Mouse (Mus musculus) embryonic facial prominence, embryonic 10.5 days (tissue): ENCODE measurements around the gene Fgfr2. TPM values are rescaled to one million over a fixed set of nuclear protein-coding genes. Genes with fewer than 3 reads are reported as not detected.

Source experiments
- DNase-seq: peaks from one replicate; pipeline ENCODE4 v3.0.0-alpha.2; 2017; ENCODE audit warnings: low spot score
- H3K27ac ChIP-seq: fragments of 300-500 bp; sonication (generic); replicated peaks from 2 replicates; pipeline ENCODE4 v1.5.1; 2016; ENCODE audit warnings: mild to moderate bottlenecking
- H3K27me3 ChIP-seq: fragments of 300-500 bp; sonication (generic); replicated peaks from 2 replicates; pipeline ENCODE4 v1.6.1; 2016; ENCODE audit warnings: low read depth, mild to moderate bottlenecking; ENCODE audit not compliant: poor library complexity, severe bottlenecking
- H3K36me3 ChIP-seq: fragments of 300-500 bp; sonication (generic); replicated peaks from 2 replicates; pipeline ENCODE4 v1.6.1; 2016; ENCODE audit warnings: mild to moderate bottlenecking, moderate library complexity
- H3K4me1 ChIP-seq: fragments of 300-500 bp; sonication (generic); 2 replicates; pipeline ENCODE4 v1.6.1; 2016
- H3K4me3 ChIP-seq: fragments of 300-500 bp; sonication (generic); 2 replicates; pipeline ENCODE4 v1.5.1; 2016; ENCODE audit warnings: mild to moderate bottlenecking, moderate library complexity
- H3K9me3 ChIP-seq: fragments of 300-500 bp; sonication (generic); 2 replicates; pipeline ENCODE4 v1.6.1; 2016; ENCODE audit warnings: mild to moderate bottlenecking
- WGBS: fragments of 180-500 bp; shearing (Covaris S2); methylation state at CpG from one replicate; pipeline ENCODE4 v1.1.7; 2016; 5-methylcytosine and 5-hydroxymethylcytosine counted together
- polyA plus RNA-seq: library from polyadenylated mRNA; unstranded; fragments of >200 nt; fragmentation: Nextera tagmentation; extraction: Ambion mirVana; gene quantifications from 2 replicates; pipeline ENCODE4 v1.2.1, GENCODE M21; 2016

The Fgfr2 gene
- polyA plus RNA-seq, 1 experiment from 2014 or later = 74.3 TPM

GRCm38 (mm10) chr7:132930055-132930454 is 193.1 kb downstream of the Fgfr2 start:
- Histone ChIP-seq H3K36me3 (no peaks in the 10 kb centered on the region), H3K27ac (peak overlapping the region; percentile 96; the same call in 1 of the 2 replicates), H3K9me3 (no peaks in the 10 kb centered on the region), H3K4me3 (peak overlapping the region; percentile 77), H3K27me3 (no peaks in the 10 kb centered on the region), H3K4me1 (peaks cover 18% of the 10 kb centered on the region)
- 90% methylated on average over 5 of the region's 5 CpGs for WGBS
- DNase-seq = no peak

DNA sequence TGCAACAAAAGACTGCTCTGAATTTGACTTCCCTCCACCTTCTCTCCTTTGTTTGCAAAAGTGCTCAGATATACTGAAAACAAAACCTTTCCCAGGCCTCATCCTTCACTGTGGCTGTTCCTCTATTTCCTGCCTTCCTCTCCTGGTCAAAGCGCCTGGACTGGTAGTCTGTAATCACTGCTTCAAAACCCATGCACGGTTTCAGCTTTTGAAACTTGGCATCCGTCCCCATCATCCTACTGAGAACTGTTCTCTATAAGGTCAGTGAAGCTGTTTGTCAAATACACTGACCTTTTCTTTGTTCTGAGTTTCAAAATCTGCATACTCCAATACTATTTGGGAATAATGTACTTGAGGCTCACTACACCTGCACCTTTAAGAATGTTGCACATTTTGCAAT is 195.9 kb downstream of the Fgfr2 start:
- DNase-seq = no peak
- WGBS = 66% methylated on average over 3 of the region's 3 CpGs
- no peak overlapping the region for H3K27ac ChIP-seq
- no peak overlapping the region for H3K4me3 ChIP-seq
- H3K9me3 ChIP-seq = no peaks in the 10 kb centered on the region
- no peaks in the 10 kb centered on the region for H3K27me3 ChIP-seq
- no peaks in the 10 kb centered on the region for H3K36me3 ChIP-seq
- peaks cover 8% of the 10 kb centered on the region for H3K4me1 ChIP-seq

- peaks cover 4% of the 10 kb centered on the region; the same call in 1 of the 2 replicates for H3K4me1 ChIP-seq
- no peak for DNase-seq
- no peaks in the 10 kb centered on the region for H3K9me3 ChIP-seq
- no peak overlapping the region for H3K4me3 ChIP-seq
- 75% methylated on average over 2 of the region's 2 CpGs for whole genome bisulfite sequencing
- H3K36me3 ChIP-seq = no peaks in the 10 kb centered on the region
- no peak overlapping the region for H3K27ac ChIP-seq
- H3K27me3 ChIP-seq = no peaks in the 10 kb centered on the region
Observed at GRCm38 (mm10) chr7:132925227-132925626, 197.9 kb downstream of the Fgfr2 start.

DNA sequence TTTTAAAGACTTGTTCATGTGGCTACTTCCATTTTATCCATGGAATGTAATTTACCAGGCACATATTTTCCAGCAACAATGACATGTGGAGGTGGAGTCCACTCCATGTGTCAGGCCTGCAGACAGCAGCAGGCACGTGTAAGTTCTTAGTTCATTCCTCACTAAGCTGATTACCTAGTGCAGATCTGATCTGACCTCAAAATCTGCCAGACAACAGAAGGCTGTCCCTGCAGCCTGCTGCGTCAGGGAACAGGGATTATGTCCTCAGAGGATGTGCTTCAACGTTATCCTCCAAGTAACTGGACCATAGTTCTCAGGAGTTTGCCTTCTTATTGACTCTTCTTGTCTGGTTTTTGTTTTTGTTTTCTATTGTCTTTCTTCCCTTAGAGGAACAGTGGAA is 201.2 kb downstream of the Fgfr2 start:
- no peaks in the 10 kb centered on the region for H3K36me3 ChIP-seq
- H3K27me3 ChIP-seq = no peaks in the 10 kb centered on the region
- H3K4me1 ChIP-seq = no peaks in the 10 kb centered on the region
- no peak overlapping the region for H3K4me3 ChIP-seq
- peaks cover 9% of the 10 kb centered on the region; the same call in 1 of the 2 replicates for H3K9me3 ChIP-seq
- no peak overlapping the region for H3K27ac ChIP-seq
- 58% methylated on average over 3 of the region's 3 CpGs for WGBS
- DNase-seq = no peak

DNA sequence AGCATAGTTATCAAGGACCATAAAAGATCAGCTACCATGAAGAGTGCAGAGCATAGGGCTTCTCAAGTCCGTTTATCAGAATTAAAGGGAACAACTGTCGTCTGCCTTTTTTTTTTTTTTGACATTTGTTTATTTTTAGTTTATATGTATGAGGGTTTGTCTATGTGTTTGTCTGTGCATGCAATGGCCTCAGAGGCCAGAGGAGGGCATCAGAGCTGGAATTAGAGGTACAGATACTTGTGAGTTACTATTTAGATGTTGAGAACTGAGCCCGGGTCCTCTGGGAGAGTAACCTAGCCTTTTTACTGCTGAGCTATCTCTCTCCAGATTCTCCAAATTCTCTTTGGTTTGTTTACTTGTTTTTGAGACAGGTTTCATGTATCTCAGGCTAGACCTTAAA is 219.4 kb downstream of the Fgfr2 start:
- 82% methylated on average over 3 of the region's 3 CpGs for WGBS
- H3K36me3 ChIP-seq = no peaks in the 10 kb centered on the region

DNA sequence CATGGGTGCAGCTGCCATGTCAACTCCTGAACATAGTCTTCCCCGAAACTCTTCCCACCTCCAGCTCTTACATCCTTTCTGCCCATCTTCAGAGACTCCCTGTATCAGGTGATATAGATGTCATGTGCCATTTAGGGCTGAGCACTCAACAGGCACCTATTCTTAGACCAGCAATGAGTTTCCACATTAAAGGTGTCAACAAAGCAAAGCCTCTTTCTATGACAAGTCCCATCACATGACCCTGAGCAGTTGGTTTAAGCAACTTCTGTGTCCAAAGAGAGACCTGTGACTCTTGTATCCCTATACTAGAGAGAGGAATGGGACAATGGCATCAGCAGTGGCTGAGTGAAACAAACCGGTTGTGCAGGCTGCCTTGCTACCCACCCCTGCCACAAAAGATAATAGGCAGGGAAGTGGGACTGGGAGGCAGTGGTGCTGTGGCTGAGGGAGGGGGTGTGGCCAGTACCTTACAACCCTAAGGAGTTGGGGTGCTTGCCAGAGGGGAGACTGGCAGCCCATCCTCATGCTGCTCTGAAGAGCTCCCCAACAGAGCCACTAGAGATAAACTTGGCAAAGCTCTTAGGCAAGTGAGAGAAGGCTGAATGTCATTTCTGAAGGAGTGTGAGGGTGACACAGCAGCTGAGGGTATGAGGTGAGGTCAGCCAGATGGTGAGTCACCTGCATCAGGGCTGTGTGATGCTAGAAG is 222.2 kb downstream of the Fgfr2 start:
- H3K36me3 ChIP-seq = no peaks in the 10 kb centered on the region
- H3K9me3 ChIP-seq = no peaks in the 10 kb centered on the region
- no peak for DNase-seq
- H3K27me3 ChIP-seq = no peaks in the 10 kb centered on the region
- 61% methylated on average over 2 of the region's 2 CpGs for WGBS
- no peak overlapping the region for H3K27ac ChIP-seq
- H3K4me1 ChIP-seq = no peaks in the 10 kb centered on the region
- H3K4me3 ChIP-seq = no peak overlapping the region

More for the DNA sequence above, 219.4 kb downstream of the Fgfr2 start:
- Histone ChIP-seq H3K4me1 (no peaks in the 10 kb centered on the region), H3K4me3 (no peak overlapping the region), H3K27ac (no peak overlapping the region), H3K9me3 (peaks cover 9% of the 10 kb centered on the region; the same call in 1 of the 2 replicates), H3K27me3 (no peaks in the 10 kb centered on the region)
- DNase-seq = no peak

- Histone ChIP-seq H3K9me3 (no peaks in the 10 kb centered on the region), H3K4me1 (no peaks in the 10 kb centered on the region), H3K27me3 (no peaks in the 10 kb centered on the region), H3K36me3 (no peaks in the 10 kb centered on the region), H3K4me3 (no peak overlapping the region), H3K27ac (no peak overlapping the region)
- DNase-seq = no peak
- WGBS = 89% methylated on average over 2 of the region's 2 CpGs
Observed at GRCm38 (mm10) chr7:132898234-132898633, 224.9 kb downstream of the Fgfr2 start.

DNA sequence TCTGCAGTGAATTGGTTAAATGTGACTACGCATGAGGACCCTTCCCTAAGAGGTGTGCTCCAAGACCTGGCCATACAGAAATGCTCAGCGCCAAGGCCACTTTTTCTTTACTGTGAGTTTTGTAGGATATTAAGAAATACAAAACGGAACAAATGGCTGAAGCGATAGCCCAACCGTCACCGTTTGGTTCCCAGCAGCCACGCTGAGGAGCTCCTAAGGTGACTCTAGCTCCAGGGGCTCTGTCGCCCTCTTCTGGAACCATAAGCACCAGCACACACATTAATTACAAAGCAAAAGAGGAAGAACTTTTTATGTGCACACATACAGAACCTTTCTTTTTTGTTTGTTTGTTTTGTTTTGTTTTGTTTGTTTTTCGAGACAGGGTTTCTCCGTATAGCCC is 225.9 kb downstream of the Fgfr2 start:
- 79% methylated on average over 10 of the region's 10 CpGs for WGBS
- no peaks in the 10 kb centered on the region for H3K27me3 ChIP-seq
- no peaks in the 10 kb centered on the region for H3K4me1 ChIP-seq
- H3K36me3 ChIP-seq = no peaks in the 10 kb centered on the region
- no peak for DNase-seq
- H3K4me3 ChIP-seq = no peak overlapping the region
- no peak overlapping the region for H3K27ac ChIP-seq
- H3K9me3 ChIP-seq = no peaks in the 10 kb centered on the region

DNA sequence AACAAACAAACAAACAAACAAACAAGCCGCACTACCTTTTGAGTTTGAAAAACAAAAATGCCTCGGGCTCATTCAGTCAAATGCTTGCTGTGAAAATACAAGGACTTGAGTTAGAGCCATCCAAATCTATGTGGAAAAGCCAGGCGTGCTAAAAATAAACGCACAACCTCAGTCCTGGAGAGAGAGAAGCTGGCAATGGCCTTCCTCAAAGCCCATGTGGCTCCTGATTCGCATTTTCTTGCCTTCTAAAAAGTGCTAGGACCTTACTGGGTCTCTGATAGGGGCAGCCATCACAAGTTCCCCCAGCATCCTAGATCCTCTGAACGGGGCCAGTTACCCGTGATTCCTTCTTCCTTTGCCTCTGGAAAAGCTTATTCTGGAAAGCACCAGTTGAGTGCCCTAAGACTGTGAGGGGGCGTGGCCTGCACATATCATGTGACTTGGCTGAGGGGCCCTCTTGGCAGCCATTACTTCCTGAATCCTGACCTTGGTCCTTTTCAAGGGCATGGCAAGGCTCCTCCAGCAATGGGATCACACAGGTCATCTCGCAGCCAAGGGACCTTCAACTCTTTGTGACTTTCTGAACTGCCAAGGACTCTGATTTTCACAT is 226.8 kb downstream of the Fgfr2 start:
- Histone ChIP-seq H3K4me3 (no peak overlapping the region), H3K9me3 (no peaks in the 10 kb centered on the region), H3K27ac (no peak overlapping the region), H3K27me3 (no peaks in the 10 kb centered on the region), H3K4me1 (peaks cover 4% of the 10 kb centered on the region; the same call in 1 of the 2 replicates), H3K36me3 (no peaks in the 10 kb centered on the region)
- WGBS = 87% methylated on average over 9 of the region's 9 CpGs
- no peak for DNase-seq

GRCm38 (mm10) chr7:132894841-132895555 is 228.2 kb downstream of the Fgfr2 start:
- no peak overlapping the region for H3K4me3 ChIP-seq
- no peak for DNase-seq
- H3K36me3 ChIP-seq = no peaks in the 10 kb centered on the region
- no peaks in the 10 kb centered on the region for H3K27me3 ChIP-seq
- H3K27ac ChIP-seq = no peak overlapping the region
- no peaks in the 10 kb centered on the region for H3K9me3 ChIP-seq
- peaks cover 4% of the 10 kb centered on the region; the same call in 1 of the 2 replicates for H3K4me1 ChIP-seq
- WGBS = 81% methylated on average over 7 of the region's 7 CpGs

- H3K36me3 ChIP-seq = no peaks in the 10 kb centered on the region
Observed at GRCm38 (mm10) chr7:132893336-132893735, 229.8 kb downstream of the Fgfr2 start.

DNA sequence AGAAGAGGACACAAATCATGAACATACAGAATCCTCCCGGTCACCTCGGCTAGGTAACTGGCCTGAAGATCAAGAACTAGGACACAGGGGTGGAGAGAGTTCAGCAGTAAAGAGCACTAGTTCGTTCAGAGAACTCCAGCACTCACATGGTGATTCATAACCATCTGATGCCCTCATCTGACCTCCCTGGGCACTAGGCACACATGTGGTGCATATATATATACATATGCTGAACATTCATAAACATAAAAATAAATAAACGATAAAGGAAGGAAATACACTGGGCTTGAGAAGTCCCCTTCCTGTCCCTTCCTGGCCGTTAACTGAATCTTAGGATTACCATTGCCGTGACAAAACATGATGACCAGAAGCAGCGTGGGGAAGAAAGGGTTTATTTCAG is 230.3 kb downstream of the Fgfr2 start:
- Histone ChIP-seq H3K27ac (no peak overlapping the region), H3K9me3 (no peaks in the 10 kb centered on the region), H3K36me3 (no peaks in the 10 kb centered on the region), H3K27me3 (no peaks in the 10 kb centered on the region), H3K4me3 (no peak overlapping the region), H3K4me1 (peaks cover 8% of the 10 kb centered on the region)
- 79% methylated on average over 7 of the region's 7 CpGs for WGBS
- DNase-seq = no peak

More at GRCm38 (mm10) chr7:132893336-132893735, 229.8 kb downstream of the Fgfr2 start:
- no peak for DNase-seq
- no peaks in the 10 kb centered on the region for H3K27me3 ChIP-seq
- WGBS = 79% methylated on average over 1 of the region's 1 CpGs
- H3K4me3 ChIP-seq = no peak overlapping the region
- no peaks in the 10 kb centered on the region for H3K9me3 ChIP-seq
- no peak overlapping the region for H3K27ac ChIP-seq
- H3K4me1 ChIP-seq = peaks cover 4% of the 10 kb centered on the region

GRCm38 (mm10) chr7:132892311-132892661 is 230.9 kb downstream of the Fgfr2 start:
- 63% methylated on average over 4 of the region's 4 CpGs for WGBS
- Histone ChIP-seq H3K4me3 (no peak overlapping the region), H3K4me1 (peaks cover 13% of the 10 kb centered on the region), H3K27me3 (no peaks in the 10 kb centered on the region), H3K9me3 (no peaks in the 10 kb centered on the region), H3K36me3 (no peaks in the 10 kb centered on the region), H3K27ac (no peak overlapping the region; the same call in 1 of the 2 replicates)
- no peak for DNase-seq
